Mouse (Mus musculus): Measurements from ENCODE around the gene Cyp4f13. TPM values are rescaled to one million over a fixed set of nuclear protein-coding genes. Genes with fewer than 3 reads are reported as not detected.

Gene Cyp4f13
- polyA plus RNA-seq, 1 experiment from 2014 or later: 8.5 TPM

- Histone ChIP-seq H3K4me1 (ENCODE audit: insufficient read depth) (no peaks in the 10 kb centered on the region), H3K9me3 (ENCODE audit: low read depth, low read length) (no peaks in the 10 kb centered on the region), H3K36me3 (ENCODE audit: insufficient read depth) (no peaks in the 10 kb centered on the region), H3K27me3 (ENCODE audit: insufficient read depth, low read length) (no peaks in the 10 kb centered on the region), H3K4me3 (ENCODE audit: low read depth, low read length) (no peak overlapping the region), H3K27ac (ENCODE audit: low read depth) (no peak overlapping the region), H3K9ac (no peak overlapping the region), H3K4me2 (no peak overlapping the region)
- WGBS: 74% methylated on average over 10 of the region's 10 CpGs
- DNase-seq (no peak), ATAC-seq (ENCODE audit: insufficient read depth) (no peak)
- TF ChIP-seq CTCF (IDR thresholded peaks at IDR 0.05; ENCODE audit: low read depth): no peak
These were observed 41.0 kb downstream of the Cyp4f13 start for GRCm38 (mm10) chr17:32906172-32906571.

- DNase-seq: peak; percentile 67
- 8% methylated on average over 19 of the region's 19 CpGs for WGBS
- no peak overlapping the region for H3K9ac ChIP-seq
These were observed 42.0 kb downstream of the Cyp4f13 start for GRCm38 (mm10) chr17:32905239-32905638.

GRCm38 (mm10) chr17:32904414-32904813 is 42.8 kb downstream of the Cyp4f13 start:
- Histone ChIP-seq H3K9me3 (ENCODE audit: low read depth, low read length) (no peaks in the 10 kb centered on the region), H3K36me3 (ENCODE audit: insufficient read depth) (no peaks in the 10 kb centered on the region), H3K27me3 (ENCODE audit: insufficient read depth, low read length) (no peaks in the 10 kb centered on the region), H3K4me3 (ENCODE audit: low read depth, low read length) (no peak overlapping the region), H3K4me1 (ENCODE audit: insufficient read depth) (no peaks in the 10 kb centered on the region), H3K9ac (no peak overlapping the region), H3K27ac (ENCODE audit: low read depth) (no peak overlapping the region), H3K4me2 (no peak overlapping the region)
- DNase-seq (peak; percentile 36), ATAC-seq (ENCODE audit: insufficient read depth) (no peak)
- peak; percentile 46 for TF ChIP-seq CTCF (IDR thresholded peaks at IDR 0.05; ENCODE audit: low read depth)
- WGBS: 56% methylated on average over 2 of the region's 2 CpGs

More at GRCm38 (mm10) chr17:32905239-32905638, 42.0 kb downstream of the Cyp4f13 start:
- peak overlapping the region; percentile 39; the same call in 1 of the 2 replicates for H3K4me2 ChIP-seq
- H3K4me3 ChIP-seq (ENCODE audit: low read depth, low read length): no peak overlapping the region
- no peak for ATAC-seq (ENCODE audit: insufficient read depth)
- H3K27ac ChIP-seq (ENCODE audit: low read depth): no peak overlapping the region
- no peaks in the 10 kb centered on the region for H3K4me1 ChIP-seq (ENCODE audit: insufficient read depth)
- no peaks in the 10 kb centered on the region for H3K9me3 ChIP-seq (ENCODE audit: low read depth, low read length)
- H3K36me3 ChIP-seq (ENCODE audit: insufficient read depth): no peaks in the 10 kb centered on the region
- TF ChIP-seq CTCF (IDR thresholded peaks at IDR 0.05; ENCODE audit: low read depth): peak; percentile 72
- no peaks in the 10 kb centered on the region for H3K27me3 ChIP-seq (ENCODE audit: insufficient read depth, low read length)

- Histone ChIP-seq H3K9me3 (ENCODE audit: low read depth, low read length) (no peaks in the 10 kb centered on the region), H3K4me1 (ENCODE audit: insufficient read depth) (no peaks in the 10 kb centered on the region), H3K27ac (ENCODE audit: low read depth) (no peak overlapping the region), H3K27me3 (ENCODE audit: insufficient read depth, low read length) (no peaks in the 10 kb centered on the region), H3K9ac (no peak overlapping the region), H3K4me2 (no peak overlapping the region), H3K4me3 (ENCODE audit: low read depth, low read length) (no peak overlapping the region), H3K36me3 (ENCODE audit: insufficient read depth) (no peaks in the 10 kb centered on the region)
- DNase-seq (no peak), ATAC-seq (ENCODE audit: insufficient read depth) (no peak)
- TF ChIP-seq CTCF (IDR thresholded peaks at IDR 0.05; ENCODE audit: low read depth): no peak
- WGBS: 56% methylated on average over 1 of the region's 1 CpGs
These were observed 45.3 kb downstream of the Cyp4f13 start for GRCm38 (mm10) chr17:32901751-32902525.

GRCm38 (mm10) chr17:32895421-32895820 is 51.8 kb downstream of the Cyp4f13 start:
- Histone ChIP-seq H3K4me2 (no peak overlapping the region), H3K9ac (no peak overlapping the region), H3K27ac (ENCODE audit: low read depth) (no peak overlapping the region), H3K36me3 (ENCODE audit: insufficient read depth) (no peaks in the 10 kb centered on the region), H3K27me3 (ENCODE audit: insufficient read depth, low read length) (no peaks in the 10 kb centered on the region), H3K4me1 (ENCODE audit: insufficient read depth) (peaks cover 2% of the 10 kb centered on the region; the same call in 1 of the 2 replicates), H3K4me3 (ENCODE audit: low read depth, low read length) (no peak overlapping the region), H3K9me3 (ENCODE audit: low read depth, low read length) (no peaks in the 10 kb centered on the region)
- DNase-seq (no peak), ATAC-seq (ENCODE audit: insufficient read depth) (no peak)
- WGBS: 87% methylated on average over 4 of the region's 4 CpGs
- TF ChIP-seq CTCF (IDR thresholded peaks at IDR 0.05; ENCODE audit: low read depth): no peak

- ATAC-seq (ENCODE audit: insufficient read depth): no peak
- H3K9me3 ChIP-seq (ENCODE audit: low read depth, low read length): no peaks in the 10 kb centered on the region
- no peak overlapping the region for H3K9ac ChIP-seq
- H3K4me3 ChIP-seq (ENCODE audit: low read depth, low read length): no peak overlapping the region
- H3K4me1 ChIP-seq (ENCODE audit: insufficient read depth): peaks cover 4% of the 10 kb centered on the region; the same call in 1 of the 2 replicates
- no peaks in the 10 kb centered on the region for H3K27me3 ChIP-seq (ENCODE audit: insufficient read depth, low read length)
- H3K36me3 ChIP-seq (ENCODE audit: insufficient read depth): no peaks in the 10 kb centered on the region
- DNase-seq: no peak
- TF ChIP-seq CTCF (IDR thresholded peaks at IDR 0.05; ENCODE audit: low read depth): no peak
- no peak overlapping the region for H3K4me2 ChIP-seq
- no peak overlapping the region for H3K27ac ChIP-seq (ENCODE audit: low read depth)
- WGBS: 84% methylated on average over 3 of the region's 3 CpGs
These were observed 53.3 kb downstream of the Cyp4f13 start for GRCm38 (mm10) chr17:32893901-32894300.
